Mouse (Mus musculus) spleen, adult 12 weeks (tissue): Measurements from ENCODE around the gene Ptpn22.

ENCODE experiments used
- DNase-seq: peaks from one replicate; pipeline ENCODE4 v3.0.0; 2022; ENCODE audit warnings: low spot score

The Ptpn22 gene

GRCm38 (mm10) chr3:103925302-103925701 is 65.7 kb downstream of the Ptpn22 start:
- DNase-seq: no peak

GRCm38 (mm10) chr3:103927511-103927910 is 67.9 kb downstream of the Ptpn22 start:
- peak; percentile 39 for DNase-seq

- no peak for DNase-seq
These were observed 85.4 kb downstream of the Ptpn22 start for GRCm38 (mm10) chr3:103944794-103945562.

DNA sequence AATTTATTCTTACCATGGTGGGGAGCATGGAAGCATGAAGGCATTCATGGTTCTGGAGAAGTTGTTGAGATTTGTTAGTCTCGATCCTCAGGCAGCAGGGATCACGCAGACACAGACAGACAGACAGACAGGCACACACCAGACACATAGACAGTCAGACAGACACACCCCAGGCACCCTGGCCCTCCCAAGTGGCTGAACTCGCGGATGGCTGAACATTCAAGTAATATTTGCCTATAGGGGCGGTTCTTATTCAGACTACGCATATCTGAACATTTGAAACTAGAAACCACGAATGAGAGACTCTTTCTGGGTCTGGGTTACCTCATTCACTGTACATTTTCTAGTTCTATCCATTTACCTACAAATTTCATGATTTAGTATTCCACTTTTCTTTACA is 89.1 kb downstream of the Ptpn22 start:
- DNase-seq: peak; percentile 8

DNA sequence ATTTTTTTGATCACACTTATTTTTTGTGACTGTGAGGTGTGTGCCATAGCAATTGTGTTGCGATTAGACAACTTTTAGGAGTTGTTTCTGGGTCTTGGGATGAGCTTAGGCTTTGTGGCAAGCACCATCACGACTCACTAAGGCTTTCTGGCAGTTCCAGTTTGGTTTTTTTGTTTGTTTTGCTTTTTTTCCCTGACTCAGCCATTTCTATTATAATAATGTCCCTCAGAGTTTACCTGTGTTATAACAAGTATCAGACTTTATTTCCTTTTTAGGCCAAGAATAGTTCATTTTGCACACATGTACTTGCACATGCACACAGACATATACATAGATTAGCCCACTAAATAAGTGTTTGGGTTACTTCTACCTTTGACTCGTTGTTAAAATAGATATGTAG is 101.0 kb downstream of the Ptpn22 start:
- no peak for DNase-seq
